Mouse (Mus musculus): ENCODE results near the gene Cited4.

The Cited4 gene

DNA sequence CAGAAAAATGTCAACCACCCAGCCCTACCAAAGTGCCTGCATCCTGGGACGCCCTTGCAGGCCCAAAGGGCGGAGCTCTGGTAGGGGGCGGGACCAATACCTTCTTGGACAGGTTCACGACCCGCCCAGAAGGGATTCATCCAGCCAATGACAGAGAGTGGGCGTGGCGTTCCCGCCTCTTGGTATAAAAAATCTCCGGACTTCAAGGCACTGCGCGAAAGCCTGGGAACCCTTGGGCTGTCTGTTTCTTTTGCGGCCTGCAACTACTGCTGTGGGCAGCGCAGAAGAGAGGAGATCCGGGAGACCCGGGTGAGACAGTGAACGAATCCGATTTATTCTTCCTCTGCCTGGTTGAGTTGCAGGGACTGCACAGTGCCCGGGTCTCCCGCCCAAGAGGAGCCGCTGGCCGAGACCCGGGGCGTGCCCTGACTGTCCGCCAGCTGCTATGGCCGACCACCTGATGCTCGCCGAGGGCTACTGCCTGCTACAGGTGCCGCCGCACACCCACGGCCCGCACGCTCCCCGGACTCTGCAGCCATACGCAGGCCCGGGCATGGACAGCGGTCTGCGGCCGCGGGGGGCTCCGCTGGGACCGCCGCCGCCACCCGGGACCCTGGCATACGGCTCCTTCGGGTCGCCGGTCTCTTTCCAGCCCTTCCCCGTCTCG is at the start of gene Cited4:
Gene Cited4, plus strand, starts transcription at position 215 of the 667 bp plus-strand sequence.
- peak; percentile 89 for DNase-seq

DNA sequence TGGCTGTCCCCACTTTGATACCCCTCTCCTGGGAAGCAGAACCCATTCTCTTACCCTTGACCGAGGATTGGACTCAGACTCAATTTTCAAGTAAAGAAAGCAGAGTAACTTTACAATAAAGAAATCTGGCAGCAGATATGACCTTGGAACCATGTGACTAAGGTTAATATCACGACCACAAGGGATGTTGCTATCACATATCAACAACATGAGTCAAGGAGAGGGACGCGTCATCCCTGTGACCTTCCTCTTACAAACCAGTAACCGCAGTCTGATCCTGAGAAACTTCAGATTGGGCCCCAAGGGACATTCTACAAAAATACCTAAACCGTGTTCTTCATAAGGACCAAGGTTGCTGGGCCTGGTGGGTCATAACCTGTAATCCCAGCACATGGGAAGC is 38.6 kb upstream of the Cited4 start:
- DNase-seq = no peak

DNA sequence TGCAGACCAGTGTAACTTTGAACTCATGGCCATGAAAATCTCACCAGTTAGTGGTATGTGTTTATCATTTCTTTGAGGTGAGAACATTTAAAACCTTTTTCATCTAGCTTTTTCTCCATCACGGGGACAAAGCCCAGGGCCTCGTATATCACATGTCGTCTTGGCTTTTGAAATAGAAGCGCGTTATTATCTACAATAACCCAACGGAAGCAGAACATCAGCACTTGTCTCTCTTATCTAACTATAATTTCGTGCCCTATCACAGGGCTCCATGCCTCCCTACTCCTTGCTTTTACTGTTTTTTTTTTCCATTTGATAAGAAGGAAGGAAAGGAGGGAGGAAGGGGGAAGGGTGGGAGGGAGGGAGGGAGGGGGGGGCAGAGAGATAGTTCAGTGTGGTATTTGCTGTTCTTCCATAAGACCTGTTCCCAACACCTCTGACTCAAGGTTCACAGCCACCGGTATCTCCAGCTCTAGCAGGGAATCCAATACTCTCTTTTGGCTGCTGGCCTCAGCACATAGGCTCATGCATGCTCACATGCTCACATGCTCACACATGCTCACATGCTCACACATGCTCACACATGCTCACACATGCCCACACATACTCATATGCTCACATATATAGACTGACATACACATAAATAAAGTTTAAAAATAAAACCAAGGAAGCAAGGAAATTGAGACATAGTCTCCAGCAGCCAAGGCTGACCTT is 36.0 kb upstream of the Cited4 start:
- no peak for DNase-seq

DNA sequence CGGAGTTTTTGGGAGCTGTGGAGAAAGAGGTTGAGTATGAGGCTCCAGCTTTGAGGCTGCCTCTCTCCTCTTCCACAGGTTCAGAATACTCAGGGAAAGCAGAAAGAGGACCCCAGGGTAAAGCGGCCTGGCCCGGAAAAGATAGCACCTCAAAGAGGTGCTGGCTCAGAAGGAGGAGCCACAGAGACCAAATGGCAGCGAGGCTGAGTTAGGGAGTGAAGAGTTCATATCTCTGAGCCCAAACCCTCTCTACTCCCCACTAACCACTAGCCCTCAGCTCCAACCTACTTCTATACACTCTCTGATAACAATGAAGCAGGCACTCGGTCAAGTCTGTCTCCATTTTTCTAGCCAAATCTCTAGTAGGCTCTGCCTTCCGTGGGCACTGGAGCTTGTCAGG is 34.5 kb upstream of the Cited4 start:
- DNase-seq = no peak

DNA sequence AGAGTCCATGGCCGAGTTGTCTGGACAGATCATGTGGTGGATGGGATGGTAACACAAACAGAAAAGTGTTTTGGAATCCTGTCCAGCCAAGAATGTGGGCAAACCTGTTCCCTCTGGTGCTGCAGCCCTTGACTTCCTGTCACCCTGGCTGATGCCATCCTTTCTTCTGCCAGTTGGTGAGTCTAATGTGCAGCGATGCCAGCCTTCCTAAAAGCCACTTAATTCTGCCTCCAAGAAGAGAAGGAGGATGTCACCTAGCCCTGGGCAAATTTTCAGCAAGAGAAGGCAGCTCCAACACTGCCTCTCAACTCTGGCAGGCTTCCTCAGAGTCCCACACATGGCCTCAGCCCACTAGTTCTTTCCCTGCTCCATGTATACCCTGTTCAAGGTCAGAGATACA is 31.0 kb upstream of the Cited4 start:
- no peak for DNase-seq

DNA sequence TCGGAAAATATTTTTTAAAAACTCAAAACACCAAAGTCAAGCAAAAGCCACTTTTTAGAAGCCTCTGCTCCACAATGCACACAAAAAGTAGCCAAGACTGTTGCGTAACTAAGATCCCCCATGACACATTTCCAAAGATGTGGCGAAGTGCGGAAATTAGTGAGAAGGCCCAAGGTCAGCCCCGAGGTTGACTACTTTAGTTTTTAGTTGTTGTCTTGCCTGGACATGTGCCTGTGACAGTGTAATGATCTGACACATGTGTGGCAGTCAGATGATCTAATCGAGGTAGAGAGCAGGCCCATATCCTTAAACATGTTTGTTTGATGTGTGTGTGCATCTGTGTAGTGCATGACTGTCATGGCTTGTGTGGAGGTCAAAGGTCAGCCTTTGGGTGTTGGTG is 24.4 kb upstream of the Cited4 start:
- DNase-seq = no peak

DNA sequence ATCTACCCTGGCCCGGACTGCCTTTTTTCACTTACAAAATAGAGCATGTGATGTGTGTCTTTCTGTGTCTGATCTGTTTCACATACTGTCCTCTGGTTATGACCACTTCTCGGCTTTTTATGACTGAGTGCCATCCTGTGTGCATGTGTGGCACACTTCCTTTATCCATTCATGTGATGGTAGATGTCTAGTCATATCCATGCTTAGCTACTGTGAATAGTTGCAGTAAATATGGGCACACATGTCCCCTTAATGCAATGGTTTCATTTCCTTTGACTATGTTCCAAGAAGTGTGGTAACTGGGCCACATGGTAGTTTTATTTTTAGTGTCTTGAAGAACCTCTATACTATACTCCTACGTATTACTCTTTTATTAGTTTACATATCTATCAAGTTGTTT is 22.5 kb upstream of the Cited4 start:
- no peak for DNase-seq

DNA sequence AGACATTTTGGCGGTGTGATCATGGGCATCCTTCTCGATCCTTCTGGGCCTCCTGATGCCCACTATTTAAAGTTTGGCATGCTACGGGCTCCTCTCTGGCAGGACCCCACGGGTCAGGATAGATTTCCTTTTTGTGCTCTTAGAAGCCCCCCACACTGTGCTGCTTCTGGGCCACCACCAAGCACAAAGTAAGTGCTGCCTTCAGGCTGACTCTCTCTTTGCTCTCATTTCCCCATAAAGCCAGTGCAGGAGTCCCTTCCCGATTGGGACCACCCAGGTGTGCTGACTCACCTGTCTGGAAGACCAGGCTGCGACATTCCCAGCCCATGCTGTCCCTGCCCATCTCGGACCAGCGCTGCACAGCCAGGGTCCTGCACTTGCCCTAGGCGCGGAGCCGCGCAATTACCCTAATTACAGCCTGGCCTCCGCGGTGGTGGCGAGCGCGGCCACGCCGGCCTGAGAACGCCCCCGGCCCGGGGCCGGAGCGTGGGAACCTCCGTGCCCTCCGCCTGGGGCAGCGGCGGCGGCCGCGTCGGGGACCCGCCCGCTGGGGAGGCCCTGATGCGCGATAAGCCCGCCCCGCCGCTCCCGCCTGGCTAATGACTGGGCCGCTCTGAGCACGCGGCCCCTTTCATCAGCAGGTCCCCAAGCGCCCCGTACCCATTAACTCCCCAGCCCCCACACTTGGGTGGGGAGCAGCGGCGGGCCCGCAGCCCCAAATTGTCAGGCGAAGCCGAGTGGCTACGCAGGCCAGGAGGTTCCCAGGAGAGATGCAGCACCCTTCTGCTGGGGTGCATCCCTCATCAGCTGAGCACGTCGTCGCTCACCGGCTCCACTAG is 16.8 kb upstream of the Cited4 start:
- peak; percentile 42 for DNase-seq

DNA sequence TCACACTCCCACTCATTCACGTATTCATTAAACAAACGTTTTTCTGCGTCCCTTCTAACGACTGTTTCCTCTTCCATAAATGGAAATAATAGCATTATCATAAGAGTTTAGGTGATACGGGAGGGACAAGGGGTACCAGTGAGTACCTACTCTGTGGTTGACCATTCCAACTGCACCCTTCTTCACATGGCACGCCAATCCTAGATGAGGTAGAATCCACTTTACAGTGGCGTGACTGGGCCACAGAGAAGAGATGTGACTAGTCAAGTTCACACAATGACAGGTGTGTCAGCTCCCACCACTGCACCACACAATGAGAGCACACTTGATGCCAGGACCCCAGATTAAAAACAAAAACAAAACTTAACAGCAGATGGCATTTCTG is 16.2 kb upstream of the Cited4 start:
- no peak for DNase-seq

DNA sequence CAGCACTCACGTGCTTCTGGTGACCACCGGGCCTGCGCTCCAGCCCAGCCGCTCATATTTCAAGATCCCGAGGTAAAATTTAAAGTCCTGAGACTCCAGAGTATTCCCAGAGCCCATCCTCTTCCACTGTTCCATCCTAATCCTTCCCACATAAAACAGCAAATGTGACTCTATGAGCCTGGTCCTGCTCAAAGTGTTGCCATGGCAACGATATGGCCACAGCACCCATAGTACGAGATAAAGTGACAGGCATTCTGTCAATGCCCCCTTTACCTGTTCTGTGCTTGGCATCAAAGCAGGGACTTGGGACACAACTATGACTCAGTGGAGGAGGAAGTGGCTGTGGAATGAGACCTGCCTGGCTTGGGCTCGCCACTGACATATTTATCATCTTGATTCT is 10.5 kb upstream of the Cited4 start:
- no peak for DNase-seq

DNA sequence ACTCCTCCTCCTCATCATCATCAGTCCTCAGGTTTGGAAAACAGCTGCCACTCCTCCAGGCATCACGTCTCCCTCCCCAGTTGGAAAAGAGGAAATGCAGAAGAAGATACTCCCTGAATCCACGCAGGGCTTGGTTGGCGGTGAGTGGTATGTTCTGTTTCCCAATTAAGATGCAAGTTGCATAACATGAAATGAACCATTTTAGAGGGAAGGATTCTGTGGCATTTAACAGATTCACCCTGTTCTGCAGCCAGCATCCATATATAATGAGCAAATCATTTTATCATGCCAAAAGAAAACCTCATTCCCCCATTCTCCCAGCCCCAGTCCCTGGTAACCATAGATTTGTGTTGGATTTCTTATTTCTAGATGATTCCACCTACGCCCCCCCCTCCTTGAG is 5.9 kb upstream of the Cited4 start:
- DNase-seq = peak; percentile 40

DNA sequence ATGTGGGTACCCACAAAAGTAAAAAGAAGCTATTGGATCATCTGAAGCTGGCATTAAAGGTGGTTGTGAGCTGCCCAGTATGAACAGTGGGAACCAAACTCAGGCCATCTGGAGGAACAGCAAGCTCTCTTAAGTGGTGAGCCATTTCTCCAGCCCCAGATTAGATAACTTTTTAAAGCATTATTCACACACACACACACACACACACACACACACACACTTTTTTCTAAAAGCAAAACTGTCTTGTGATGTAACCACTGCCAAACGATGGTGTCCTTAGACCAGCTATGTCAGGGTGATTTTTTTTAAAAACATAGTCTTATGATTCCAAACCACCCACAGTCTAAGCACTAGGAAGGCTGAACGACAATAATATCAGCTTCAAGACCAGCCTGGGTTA is 1.8 kb upstream of the Cited4 start:
- DNase-seq = no peak

DNA sequence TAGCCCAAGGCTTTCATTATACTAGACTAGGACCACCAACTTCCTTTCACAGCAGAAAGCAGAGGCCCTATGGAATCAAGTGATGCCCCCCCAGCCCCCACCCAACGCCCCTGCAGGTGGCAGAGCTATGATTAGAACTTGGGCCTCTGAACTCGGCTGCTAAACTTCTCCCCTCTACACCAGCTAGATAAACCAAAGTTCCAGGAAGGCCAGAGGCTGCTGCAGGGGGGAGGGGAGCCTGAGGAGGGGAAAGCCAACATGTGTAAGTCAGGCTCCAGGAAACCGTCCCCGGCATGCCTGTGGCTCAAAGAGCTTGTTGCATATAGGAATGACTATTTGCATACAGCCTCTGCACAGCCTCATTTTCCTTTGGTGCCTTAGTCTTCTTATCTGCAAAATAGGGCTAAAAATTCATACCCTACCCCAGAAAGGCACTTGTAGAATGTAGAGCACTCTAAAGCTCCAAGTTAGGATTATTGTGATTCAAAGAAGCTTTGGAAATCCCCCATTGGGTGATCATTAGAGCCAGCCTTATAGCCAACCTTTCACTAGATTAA is 1.1 kb upstream of the Cited4 start:
- DNase-seq = no peak

DNA sequence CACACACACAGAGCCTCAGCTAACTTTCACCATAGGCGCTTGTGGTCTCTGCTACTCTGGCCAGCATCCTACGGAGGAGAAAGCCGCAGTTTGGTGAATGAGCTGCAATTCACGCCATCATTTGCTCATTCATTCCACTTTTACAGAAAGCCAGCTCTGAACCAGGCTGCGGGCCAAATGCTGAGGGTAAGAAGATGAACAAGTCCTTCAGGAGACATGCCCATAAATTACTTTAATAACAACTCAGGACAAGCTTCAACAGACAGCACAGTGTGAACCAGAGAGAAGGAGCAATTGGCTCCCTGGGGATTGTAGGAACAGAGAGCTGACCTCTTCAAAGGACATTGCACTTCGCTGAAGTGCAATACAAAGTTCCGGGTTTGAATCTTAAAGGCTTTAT is 590 bp upstream of the Cited4 start:
- DNase-seq = no peak

DNA sequence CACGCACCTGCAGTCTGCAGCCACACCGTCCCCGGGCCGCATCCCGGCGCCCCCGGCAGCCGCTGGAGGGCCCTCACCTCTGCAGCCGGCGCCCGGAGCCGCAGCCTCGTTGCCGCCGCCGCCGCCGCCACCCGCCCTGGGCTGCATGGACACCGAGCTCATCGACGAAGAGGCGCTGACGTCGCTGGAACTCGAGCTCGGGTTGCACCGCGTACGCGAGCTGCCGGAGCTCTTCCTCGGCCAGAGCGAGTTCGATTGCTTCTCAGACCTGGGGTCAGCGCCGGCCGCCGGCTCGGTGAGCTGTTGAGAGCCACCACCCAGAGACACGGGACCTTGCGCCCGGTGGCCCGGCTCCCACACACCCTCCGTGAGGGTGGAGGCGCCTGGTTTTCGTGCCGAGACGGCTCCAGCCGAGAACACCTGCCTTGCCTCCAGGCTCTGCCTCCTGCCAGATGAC is 701 bp downstream of the Cited4 start:
- no peak for DNase-seq

DNA sequence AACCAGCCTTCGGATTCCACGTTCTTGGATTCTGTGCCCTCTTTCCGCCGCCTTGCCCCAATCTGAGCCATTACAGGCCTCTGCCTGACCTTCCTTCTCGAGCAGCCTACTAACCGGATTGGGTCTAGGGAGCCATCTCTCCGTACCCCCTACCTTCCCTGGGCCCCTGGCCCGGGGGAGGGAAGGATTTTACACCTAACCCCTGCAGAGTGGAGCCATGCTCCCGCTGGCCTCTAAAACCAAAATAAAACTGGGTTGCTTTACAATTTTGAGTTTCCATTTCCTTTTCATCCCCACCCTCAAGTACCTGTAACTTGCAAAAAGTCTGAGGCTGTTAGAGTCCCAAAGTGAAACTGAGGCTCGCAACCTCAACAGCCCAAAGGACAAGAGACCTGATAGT is 1.2 kb downstream of the Cited4 start:
- DNase-seq = no peak

DNA sequence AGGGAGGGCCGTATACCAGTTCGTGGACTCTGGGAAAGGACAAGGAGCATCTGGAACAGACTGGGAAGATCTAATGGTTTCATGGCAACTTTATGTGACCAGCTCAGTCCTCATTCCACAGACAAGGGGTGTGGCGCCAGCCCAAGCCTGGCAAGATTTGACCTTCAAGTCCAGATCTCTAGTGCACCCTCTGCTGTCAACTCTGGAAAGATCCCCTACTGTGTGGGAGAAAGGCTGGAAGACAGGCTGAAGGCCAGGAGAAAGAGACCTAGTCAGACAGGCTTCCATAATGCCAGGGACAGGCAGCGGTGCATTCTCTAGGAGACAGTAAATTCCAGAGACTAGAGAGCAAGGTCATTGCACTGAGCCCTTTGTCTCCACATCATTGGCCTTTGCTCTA is 2.2 kb downstream of the Cited4 start:
- DNase-seq = no peak

DNA sequence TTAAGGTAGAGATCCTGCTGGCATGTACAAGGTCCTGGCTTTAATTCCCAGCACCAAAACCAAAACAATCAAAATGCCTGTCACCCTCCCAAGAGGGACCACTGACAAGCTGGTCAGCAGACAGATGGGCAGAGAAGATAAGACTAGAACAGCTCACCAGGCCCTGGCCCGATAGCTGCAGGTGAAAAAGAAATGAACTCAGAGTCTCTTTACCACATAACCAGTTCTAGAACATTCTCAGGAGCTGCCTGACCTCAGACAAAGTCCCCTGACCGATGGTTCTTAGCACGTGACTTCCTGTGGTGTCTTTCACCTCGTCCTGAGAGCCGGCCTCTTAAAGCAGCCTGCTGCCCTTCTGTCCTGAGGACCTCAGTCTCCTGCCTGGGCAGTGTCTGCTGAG is 3.2 kb downstream of the Cited4 start:
- DNase-seq = no peak

DNA sequence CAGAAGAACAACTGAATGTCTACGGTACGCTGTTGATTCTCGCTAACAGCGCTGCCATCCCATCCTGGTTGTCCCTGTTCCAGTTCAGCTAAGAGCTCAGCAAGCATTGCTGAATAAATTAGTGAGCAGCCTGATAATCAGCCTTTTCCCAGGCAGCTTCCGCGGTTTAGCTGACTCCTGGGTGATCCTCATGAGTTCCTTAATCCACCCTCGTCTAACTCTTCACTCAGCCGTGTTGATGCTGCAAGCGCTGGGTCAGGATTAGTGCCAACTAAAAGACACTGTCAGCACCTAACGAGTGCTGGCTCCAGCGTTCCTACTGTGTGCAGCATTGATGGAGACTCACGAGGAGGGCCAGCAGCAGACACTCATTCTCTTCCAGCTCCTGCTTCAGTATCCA is 4.7 kb downstream of the Cited4 start:
- no peak for DNase-seq

DNA sequence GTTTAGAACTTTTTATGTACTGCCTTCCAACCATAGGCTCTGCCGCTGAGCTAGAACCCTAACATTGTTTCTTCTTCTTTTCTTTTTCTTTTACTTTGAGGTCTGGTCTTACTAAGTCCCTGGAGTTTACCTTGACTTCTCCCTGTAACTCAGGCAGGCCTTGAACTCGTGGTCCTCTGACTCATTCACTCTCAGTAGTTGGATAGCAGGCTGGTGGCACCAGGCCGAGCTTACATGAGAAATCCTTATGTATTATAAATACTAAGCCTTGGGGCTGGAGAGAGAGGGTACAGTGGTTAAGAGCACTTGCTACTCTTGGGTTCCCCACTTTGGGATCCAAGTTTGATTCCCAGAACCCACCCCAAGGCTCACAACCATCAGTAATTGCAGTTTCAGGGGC is 7.2 kb downstream of the Cited4 start:
- no peak for DNase-seq

DNA sequence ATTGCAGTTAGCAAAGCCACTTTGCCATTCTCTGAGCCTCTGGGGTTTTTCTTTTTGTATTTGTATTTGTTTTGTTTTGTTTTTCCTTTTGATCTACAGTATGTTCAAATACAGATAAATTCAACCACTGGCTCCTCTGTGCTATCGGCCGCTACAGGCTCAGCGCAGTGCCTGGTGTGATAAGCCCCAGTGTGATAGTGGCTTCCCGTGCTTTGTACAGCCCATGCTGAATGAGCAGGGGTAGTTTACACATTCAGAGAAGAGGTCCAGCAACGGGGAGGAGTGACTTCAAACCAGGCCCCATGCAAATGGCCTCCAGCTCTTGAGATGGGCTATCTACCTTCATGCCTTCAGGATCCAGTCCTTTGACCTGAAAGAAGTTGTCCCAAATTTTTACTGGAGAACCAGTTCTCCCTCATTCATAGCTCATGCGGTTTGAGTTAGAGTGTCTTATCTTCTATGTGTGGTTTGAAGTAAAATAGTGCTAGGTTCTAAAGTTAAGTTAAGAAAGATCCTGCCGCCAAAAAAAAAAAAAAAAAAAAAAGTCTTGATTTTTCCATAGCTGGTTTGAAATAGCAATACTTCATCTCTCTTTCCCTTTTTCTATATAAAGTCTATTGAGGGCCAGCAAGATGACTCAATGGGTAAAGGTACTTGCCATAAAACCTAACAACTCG is 8.5 kb downstream of the Cited4 start:
- DNase-seq = no peak

DNA sequence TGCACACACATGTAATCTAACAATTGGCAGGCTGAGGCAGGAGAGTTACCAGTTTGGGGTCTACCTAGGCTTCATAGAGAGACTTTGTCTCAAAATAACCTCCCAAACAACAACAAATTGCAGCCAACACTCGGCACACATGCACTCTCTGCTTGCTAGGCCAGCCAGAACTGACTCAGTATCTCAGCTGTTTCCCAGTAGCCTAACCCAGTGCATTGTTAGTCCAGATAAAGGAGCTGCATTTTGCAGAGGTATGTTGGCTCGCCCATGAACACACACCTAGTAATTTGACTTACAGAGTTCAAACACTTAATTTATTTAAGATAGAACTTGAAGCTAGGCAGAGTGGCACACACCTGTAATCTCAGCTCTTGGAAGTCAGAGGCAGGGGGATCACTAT is 9.3 kb downstream of the Cited4 start:
- DNase-seq = no peak

DNA sequence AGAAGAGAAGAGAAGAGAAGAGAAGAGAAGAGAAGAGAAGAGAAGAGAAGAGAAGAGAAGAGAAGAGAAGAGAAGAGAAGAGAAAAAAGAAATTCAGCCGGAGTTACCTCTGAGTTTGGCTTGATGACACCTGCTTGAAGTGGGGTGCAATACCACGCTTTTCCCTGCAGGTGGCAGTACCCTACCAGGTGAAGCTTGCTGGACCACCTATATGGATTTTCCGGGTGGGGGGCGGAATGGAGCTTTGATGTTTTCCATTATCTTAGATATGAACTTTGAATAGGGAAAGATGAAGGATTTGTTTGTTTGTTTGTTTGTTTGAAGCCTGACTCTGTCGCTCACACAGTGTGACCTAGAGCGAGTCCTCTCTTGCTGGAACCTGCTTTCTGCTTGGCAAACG is 14.6 kb downstream of the Cited4 start:
- no peak for DNase-seq

Measured in layer of hippocampus, adult 9-11 months (tissue).